Mouse (Mus musculus): ENCODE measurements at regions not wholly inside any gene's neighbourhood (a gene's known extent, or its start where the extent isn't known, plus 50 kb on each side); places are given as distances from the start of the nearest gene placed in this dataset.

GRCm38 (mm10) chr16:95820013-95820412, 118.1 kb downstream of the Ets2 start:
- TF ChIP-seq POLR2A (IDR thresholded peaks at IDR 0.05; ENCODE audit: extremely low read depth, insufficient read depth, low read length) (no peak), CTCF (IDR thresholded peaks at IDR 0.05; ENCODE audit: low read depth, low read length) (no peak)
